ENCODE assay signal across 21 mouse cellular contexts in genomic region chr1:179058675-179059074, GRCm38 (mm10).
DNase-seq lines count a peak whose midpoint lies in the region; ATAC-seq and TF ChIP-seq lines count a peak whose summit lies in the region.
"Had no signal": no experiment of that assay in that cellular context is flagged by ENCODE, and none has a peak within 500 bp of the region (broad histone marks: within the 10 kb centered on the region; RNA-seq: fewer than 3 reads in every experiment).

No protein-coding gene starts in this region.

- H3K27ac ChIP-seq in kidney, embryonic 15.5 days, result peak overlapping the region; percentile 86
- H3K27ac ChIP-seq in embryonic facial prominence, embryonic 10.5 days (replicated peaks), result peak overlapping the region; percentile 87
- peak overlapping the region; percentile 98 for H3K27ac ChIP-seq in embryonic fibroblast, embryonic 13.5 days (ENCODE audit: insufficient read depth, low read length)
- peak overlapping the region; percentile 79 for H3K27ac ChIP-seq in limb, embryonic 15.5 days
- H3K27ac ChIP-seq: forebrain, embryonic 13.5 days; hindbrain, embryonic 10.5 days; layer of hippocampus, adult 2 months; liver, embryonic 13.5 days; lung, embryonic 15.5 days had no signal

- no peaks in the 10 kb centered on the region for H3K9me3 ChIP-seq in kidney, embryonic 15.5 days (replicated peaks)
- H3K9me3 ChIP-seq in embryonic facial prominence, embryonic 10.5 days, result no peaks in the 10 kb centered on the region
- H3K9me3 ChIP-seq in limb, embryonic 15.5 days, result no peaks in the 10 kb centered on the region
- H3K9me3 ChIP-seq: forebrain, embryonic 13.5 days; hindbrain, embryonic 10.5 days; liver, embryonic 13.5 days; lung, embryonic 15.5 days had no signal

- peaks cover 69% of the 10 kb centered on the region for H3K4me1 ChIP-seq in kidney, embryonic 15.5 days
- peaks cover 76% of the 10 kb centered on the region for H3K4me1 ChIP-seq in embryonic facial prominence, embryonic 10.5 days
- H3K4me1 ChIP-seq in embryonic fibroblast, embryonic 13.5 days (ENCODE audit: control insufficient read depth, insufficient read depth, low read length), result peaks cover 46% of the 10 kb centered on the region
- peaks cover 43% of the 10 kb centered on the region for H3K4me1 ChIP-seq in limb, embryonic 15.5 days

- no peak overlapping the region for H3K9ac ChIP-seq in kidney, embryonic 15.5 days
- H3K9ac ChIP-seq in limb, embryonic 15.5 days, result no peak overlapping the region
- H3K9ac ChIP-seq: forebrain, embryonic 13.5 days; liver, embryonic 13.5 days; lung, embryonic 15.5 days had no signal

- H3K27me3 ChIP-seq in kidney, embryonic 15.5 days, result no peaks in the 10 kb centered on the region
- H3K27me3 ChIP-seq in embryonic facial prominence, embryonic 10.5 days (replicated peaks; ENCODE audit: low read depth, poor library complexity, severe bottlenecking), result no peaks in the 10 kb centered on the region
- no peaks in the 10 kb centered on the region for H3K27me3 ChIP-seq in limb, embryonic 15.5 days
- H3K27me3 ChIP-seq: forebrain, embryonic 13.5 days; liver, embryonic 13.5 days; lung, embryonic 15.5 days had no signal

- 0 out of 2 replicates have a peak overlapping the region, but pooled peaks have one; percentile 20 for H3K4me2 ChIP-seq in kidney, embryonic 15.5 days
- no peak overlapping the region for H3K4me2 ChIP-seq in limb, embryonic 15.5 days
- H3K4me2 ChIP-seq: forebrain, embryonic 13.5 days; liver, embryonic 13.5 days; lung, embryonic 15.5 days had no signal

- 43% methylated on average over 4 of the region's 4 CpGs for WGBS in kidney, embryonic 15.5 days
- whole genome bisulfite sequencing in embryonic facial prominence, embryonic 10.5 days, result 38% methylated on average over 4 of the region's 4 CpGs
- 32% methylated on average over 4 of the region's 4 CpGs for WGBS in limb, embryonic 15.5 days

- no peak for ATAC-seq in kidney, embryonic 15.5 days (replicated peaks; ENCODE audit: low FRiP score)
- no peak for ATAC-seq in limb, embryonic 15.5 days (ENCODE audit: insufficient number of reproducible peaks, low FRiP score, low TSS enrichment, low read depth)
- ATAC-seq: forebrain, embryonic 13.5 days; midbrain, embryonic 16.5 days had no signal

- H3K36me3 ChIP-seq in kidney, embryonic 15.5 days, result no peaks in the 10 kb centered on the region
- no peaks in the 10 kb centered on the region for H3K36me3 ChIP-seq in embryonic facial prominence, embryonic 10.5 days (replicated peaks)
- H3K36me3 ChIP-seq in limb, embryonic 15.5 days, result no peaks in the 10 kb centered on the region
- H3K36me3 ChIP-seq: hindbrain, embryonic 10.5 days; liver, embryonic 13.5 days; lung, embryonic 15.5 days had no signal

- DNase-seq in kidney, postnatal 36 days, result no peak
- DNase-seq in embryonic facial prominence, embryonic 10.5 days (ENCODE audit: low spot score), result peak; percentile 67
- DNase-seq in frontal cortex, postnatal 36 days (ENCODE audit: low spot score in 2 of 2), result no peak
- no peak for DNase-seq in lung, adult 18-20 months
- DNase-seq: adrenal gland, postnatal 14 days; cerebellum, adult 18-20 months; cerebellum, postnatal 25 days; gastrocnemius, postnatal 36 days; kidney, adult 9 months; layer of hippocampus, postnatal 36 days; liver, embryonic 13.5 days; lung, postnatal 4 days; right cerebral cortex, postnatal 25 days had no signal

- no peak for TF ChIP-seq POLR2A in embryonic fibroblast, embryonic 13.5 days (IDR thresholded peaks at IDR 0.05; ENCODE audit: low read depth, low read length)

- H3K4me3 ChIP-seq in kidney, embryonic 15.5 days (replicated peaks), result no peak overlapping the region
- H3K4me3 ChIP-seq in embryonic facial prominence, embryonic 10.5 days, result no peak overlapping the region
- no peak overlapping the region for H3K4me3 ChIP-seq in embryonic fibroblast, embryonic 13.5 days (ENCODE audit: insufficient read depth, low read length)
- no peak overlapping the region for H3K4me3 ChIP-seq in limb, embryonic 15.5 days
- H3K4me3 ChIP-seq: forebrain, embryonic 13.5 days; hindbrain, embryonic 10.5 days; layer of hippocampus, adult 2 months; liver, embryonic 13.5 days; lung, embryonic 15.5 days had no signal

- TF ChIP-seq CTCF in embryonic fibroblast, embryonic 13.5 days (IDR thresholded peaks at IDR 0.05; ENCODE audit: borderline replicate concordance, insufficient read depth, low read length), result no peak
